Mouse (Mus musculus): ENCODE results near the gene Gm4952. TPM values are rescaled to one million over a fixed set of nuclear protein-coding genes. Genes with fewer than 3 reads are reported as not detected.
"Not testable (repeated sequence)": the region's sequence is repeated elsewhere in the genome, so short reads cannot be mapped to it uniquely, and the experiment has no call there.

Gene Gm4952
- polyA plus RNA-seq, 1 experiment from 2014 or later: 0.04 TPM

GRCm38 (mm10) chr19:12598674-12599073, 1.1 kb upstream of the Gm4952 start:
- no peaks in the 10 kb centered on the region for H3K27me3 ChIP-seq
- POLR2A ChIA-PET: interaction anchor here (1.0 kb wide), 1 partner anchor 197 kb away, joined by 3 read pairs; the partner anchor contains the start of genes Lpxn and Zfp91
- no peak for ATAC-seq
- DNase-seq (ENCODE audit: low read depth, low spot score): no peak
- in situ Hi-C loops (cut with MboI; ENCODE audit: low pct_unique_long_range_greater_than_20kb): no loop called here
- TF ChIP-seq CTCF (IDR thresholded peaks at IDR 0.05): no peak
- CTCF ChIA-PET: interaction anchor here (0.6 to 1.7 kb wide), 5 partner anchors 20 to 197 kb away, joined by 3 to 5 read pairs (median 3); partner anchors contain the start of genes Lpxn and Zfp91

DNA sequence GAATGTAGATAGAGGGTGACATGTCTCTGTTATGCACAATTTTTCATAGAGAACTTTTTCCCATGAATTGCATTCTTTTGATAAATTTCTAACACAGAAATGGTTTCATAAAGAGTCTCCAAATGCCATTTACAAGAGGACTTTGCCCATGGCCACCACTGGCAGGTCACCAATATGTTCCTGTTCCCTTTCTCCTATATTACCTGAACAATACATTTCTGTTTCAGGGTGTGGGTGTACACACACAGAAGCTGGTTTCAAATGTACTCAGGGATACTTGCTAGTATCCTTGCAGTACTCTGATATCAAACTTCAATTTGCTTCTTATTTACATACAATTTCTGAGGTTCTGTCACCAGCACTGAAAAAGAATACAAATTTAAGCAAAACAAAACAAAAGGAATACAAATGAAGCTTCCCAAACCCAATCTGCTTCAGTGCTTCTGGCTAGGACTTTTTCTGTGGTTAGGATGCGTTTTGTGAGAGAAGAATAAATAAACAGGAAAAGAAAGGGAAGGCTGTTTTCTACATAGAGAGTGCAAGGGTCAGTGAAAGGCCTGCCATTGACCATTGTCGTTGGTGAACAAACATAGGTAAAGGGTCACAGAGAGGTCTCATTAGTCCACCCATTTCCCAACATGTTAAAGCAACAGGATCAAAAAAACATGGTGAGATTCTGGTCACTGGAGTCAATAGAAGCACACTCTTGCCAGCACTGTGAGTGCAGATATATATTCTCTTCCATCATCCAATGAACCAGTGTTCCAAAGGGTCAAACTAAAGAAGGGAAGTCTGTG, 1.1 kb downstream of the Gm4952 start:
- CTCF ChIA-PET: no interaction called here
- H3K27me3 ChIP-seq: no peaks in the 10 kb centered on the region
- ATAC-seq (no peak), DNase-seq (ENCODE audit: low read depth, low spot score) (no peak)
- in situ Hi-C loops (cut with MboI; ENCODE audit: low pct_unique_long_range_greater_than_20kb): no loop called here
- POLR2A ChIA-PET: no interaction called here
- no peak for TF ChIP-seq CTCF (IDR thresholded peaks at IDR 0.05)

DNA sequence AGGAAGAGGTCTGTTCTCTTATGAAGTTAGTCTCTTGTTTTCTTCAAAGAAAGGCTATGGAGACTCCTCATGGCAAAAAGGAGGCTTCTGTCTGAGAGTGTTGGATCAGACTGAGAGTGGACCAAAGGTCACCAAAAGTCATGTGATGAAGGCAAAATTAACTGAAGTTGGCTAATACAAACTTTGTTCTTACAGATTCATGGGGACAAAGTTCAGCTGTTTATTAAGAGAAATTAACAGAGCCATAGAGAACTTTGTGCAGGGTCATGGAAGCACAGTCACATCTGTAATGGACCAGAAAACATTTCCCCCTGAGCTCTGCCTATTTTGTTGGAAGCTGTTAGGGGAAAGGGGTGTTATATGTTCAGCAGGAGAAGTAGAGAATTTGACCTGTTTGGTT, 8.6 kb downstream of the Gm4952 start:
- ChIA-PET POLR2A (no interaction called here), CTCF (no interaction called here)
- H3K27me3 ChIP-seq: peaks cover 3% of the 10 kb centered on the region
- in situ Hi-C loops (cut with MboI; ENCODE audit: low pct_unique_long_range_greater_than_20kb): no loop called here
- no peak for TF ChIP-seq CTCF (IDR thresholded peaks at IDR 0.05)
- no peak for ATAC-seq
- no peak for DNase-seq (ENCODE audit: low read depth, low spot score)

DNA sequence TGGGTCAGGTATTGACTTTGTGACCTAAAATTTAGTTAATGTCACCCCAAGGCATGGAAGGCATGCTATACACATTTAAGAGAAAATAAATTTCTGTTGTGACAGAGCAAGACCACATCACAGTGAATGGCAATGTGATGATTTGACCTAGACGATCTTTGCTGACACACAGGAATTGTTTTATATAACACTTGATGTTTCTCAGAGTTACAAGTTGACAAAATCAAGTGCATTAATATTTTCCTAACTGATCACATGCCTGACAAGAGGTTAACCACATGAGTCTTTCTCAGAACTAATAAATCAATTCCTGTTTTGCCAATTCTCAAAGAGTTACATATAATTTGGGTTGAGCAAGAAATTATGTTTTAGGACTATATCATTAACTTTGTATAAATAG, 13.9 kb downstream of the Gm4952 start:
- ATAC-seq: no peak
- no peak for TF ChIP-seq CTCF (IDR thresholded peaks at IDR 0.05)
- in situ Hi-C loops (cut with MboI; ENCODE audit: low pct_unique_long_range_greater_than_20kb): no loop called here
- no peak for DNase-seq (ENCODE audit: low read depth, low spot score)
- ChIA-PET POLR2A (no interaction called here), CTCF (interaction anchor here (1.0 to 2.6 kb wide), 4 partner anchors 9 to 17 kb away, joined by 3 to 8 read pairs (median 3); no protein-coding TSS in a partner anchor)
- peaks cover 24% of the 10 kb centered on the region for H3K27me3 ChIP-seq

DNA sequence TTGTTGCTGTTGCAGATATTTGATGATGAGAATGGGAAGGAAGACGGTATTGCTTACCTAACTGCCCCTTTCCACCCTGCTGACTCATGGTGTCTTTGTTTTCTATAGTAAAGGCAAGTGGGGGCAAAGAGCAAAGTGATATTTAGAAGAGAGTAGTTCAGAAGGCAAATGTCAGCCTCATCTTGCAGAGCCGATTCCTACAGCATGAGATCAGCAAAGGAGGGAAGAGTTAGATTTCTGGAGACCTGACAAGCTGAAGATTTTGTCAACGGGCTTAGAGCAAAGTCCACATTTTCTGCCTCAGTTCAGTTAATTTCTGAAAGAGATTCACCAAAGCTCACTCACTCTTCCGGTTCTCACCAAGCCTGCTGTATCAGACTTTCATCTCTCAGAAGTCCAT, 33.4 kb downstream of the Gm4952 start, which contains the start of gene Glyat:
Glyat (plus strand) TSS at position 133 of the 400 bp plus-strand sequence.
- ChIA-PET CTCF (no interaction called here), POLR2A (interaction anchor here (0.5 kb wide), 1 partner anchor 834 kb away, joined by 3 read pairs; no protein-coding TSS in a partner anchor)
- peaks cover 3% of the 10 kb centered on the region for H3K27me3 ChIP-seq
- in situ Hi-C loops (cut with MboI; ENCODE audit: low pct_unique_long_range_greater_than_20kb): no loop called here
- TF ChIP-seq CTCF (IDR thresholded peaks at IDR 0.05): no peak
- peak; percentile 2 for DNase-seq (ENCODE audit: low read depth, low spot score)
- ATAC-seq: no peak

- H3K27me3 ChIP-seq: peaks cover 5% of the 10 kb centered on the region
- ChIA-PET POLR2A (interaction anchor here (0.6 kb wide), 1 partner anchor 170 kb away, joined by 3 read pairs; no protein-coding TSS in a partner anchor), CTCF (no interaction called here)
- no peak for DNase-seq (ENCODE audit: low read depth, low spot score)
- in situ Hi-C loops (cut with MboI; ENCODE audit: low pct_unique_long_range_greater_than_20kb): no loop called here
- ATAC-seq: no peak
- no peak for TF ChIP-seq CTCF (IDR thresholded peaks at IDR 0.05)
These were observed 34.5 kb downstream of the Gm4952 start for GRCm38 (mm10) chr19:12634259-12634658.

- H3K27me3 ChIP-seq: peaks cover 5% of the 10 kb centered on the region
- ATAC-seq (peak; percentile 78), DNase-seq (ENCODE audit: low read depth, low spot score) (peak; percentile 1)
- in situ Hi-C loops (cut with MboI; ENCODE audit: low pct_unique_long_range_greater_than_20kb): no loop called here
- ChIA-PET POLR2A (no interaction called here), CTCF (no interaction called here)
- TF ChIP-seq CTCF (IDR thresholded peaks at IDR 0.05): no peak
These were observed 35.2 kb downstream of the Gm4952 start for GRCm38 (mm10) chr19:12634963-12635362.

- ChIA-PET POLR2A (interaction anchor here (0.7 kb wide), 1 partner anchor 165 kb away, joined by 4 read pairs; no protein-coding TSS in a partner anchor), CTCF (interaction anchor here (2.0 kb wide), 1 partner anchor 12 kb away, joined by 7 read pairs; no protein-coding TSS in a partner anchor)
- no peak for ATAC-seq
- no peak for DNase-seq (ENCODE audit: low read depth, low spot score)
- in situ Hi-C loops (cut with MboI; ENCODE audit: low pct_unique_long_range_greater_than_20kb): no loop called here
- TF ChIP-seq CTCF (IDR thresholded peaks at IDR 0.05): no peak
- peaks cover 3% of the 10 kb centered on the region for H3K27me3 ChIP-seq
These were observed 37.1 kb downstream of the Gm4952 start for GRCm38 (mm10) chr19:12636863-12637262.

GRCm38 (mm10) chr19:12638049-12638448, 38.3 kb downstream of the Gm4952 start:
- ChIA-PET POLR2A (no interaction called here), CTCF (interaction anchor here (0.9 to 1.0 kb wide), 2 partner anchors 19 to 39 kb away, joined by 3 read pairs; no protein-coding TSS in a partner anchor)
- H3K27me3 ChIP-seq: peaks cover 3% of the 10 kb centered on the region
- TF ChIP-seq CTCF (IDR thresholded peaks at IDR 0.05): no peak
- ATAC-seq (no peak), DNase-seq (ENCODE audit: low read depth, low spot score) (no peak)
- in situ Hi-C loops (cut with MboI; ENCODE audit: low pct_unique_long_range_greater_than_20kb): no loop called here

DNA sequence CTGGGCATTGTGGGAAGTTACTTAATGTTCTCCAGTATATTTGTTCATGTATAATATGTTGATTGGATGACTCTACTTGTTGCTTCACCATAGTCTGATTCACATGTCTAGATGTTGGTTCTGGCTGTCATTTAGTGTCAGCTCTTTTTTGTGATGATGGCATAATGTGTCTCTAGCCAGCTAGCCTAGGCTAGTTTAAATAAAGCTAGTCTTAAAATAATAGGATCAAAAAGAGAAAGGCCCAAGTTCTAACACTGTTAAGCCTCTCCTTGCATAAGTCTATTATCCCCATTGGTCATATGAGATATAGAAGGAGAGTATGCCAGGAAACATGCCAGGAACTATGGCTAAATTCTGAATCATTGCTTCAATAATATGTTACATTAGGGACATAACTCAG, 49.7 kb downstream of the Gm4952 start:
- CTCF ChIA-PET: interaction anchor here (0.8 to 1.7 kb wide), 4 partner anchors 12 to 52 kb away, joined by 3 to 7 read pairs (median 4); no protein-coding TSS in a partner anchor
- in situ Hi-C loops (cut with MboI; ENCODE audit: low pct_unique_long_range_greater_than_20kb): no loop called here
- TF ChIP-seq CTCF (IDR thresholded peaks at IDR 0.05): no peak
- ATAC-seq (no peak), DNase-seq (ENCODE audit: low read depth, low spot score) (no peak)
- POLR2A ChIA-PET: no interaction called here
- no peaks in the 10 kb centered on the region for H3K27me3 ChIP-seq

- in situ Hi-C loops (cut with MboI; ENCODE audit: low pct_unique_long_range_greater_than_20kb): no loop called here
- H3K27me3 ChIP-seq: no peaks in the 10 kb centered on the region
- DNase-seq (ENCODE audit: low read depth, low spot score) (no peak), ATAC-seq (no peak)
- POLR2A ChIA-PET: no interaction called here
- TF ChIP-seq CTCF (IDR thresholded peaks at IDR 0.05): no peak
- CTCF ChIA-PET: interaction anchor here (1.1 to 1.8 kb wide), 2 partner anchors 9 to 36 kb away, joined by 3 to 5 read pairs; no protein-coding TSS in a partner anchor
These were observed 66.4 kb downstream of the Gm4952 start for GRCm38 (mm10) chr19:12666156-12666555.

DNA sequence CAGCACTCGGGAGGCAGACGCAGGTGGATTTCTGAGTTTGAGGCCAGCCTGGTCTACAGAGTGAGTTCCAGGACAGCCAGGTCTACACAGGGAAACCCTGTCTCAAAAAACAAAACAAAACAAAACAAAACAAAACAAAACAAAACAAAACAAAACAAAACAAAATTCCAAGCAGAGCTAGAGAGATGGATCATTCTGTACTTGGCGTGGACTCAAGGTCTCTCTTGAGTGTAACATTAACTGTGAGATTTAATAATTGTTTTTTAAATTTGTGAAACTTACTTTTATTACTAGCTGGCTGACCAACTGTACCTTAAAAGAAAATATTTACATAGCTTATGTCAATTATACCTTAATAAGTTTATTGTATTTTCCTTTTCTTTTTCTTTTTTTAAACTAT, 68.8 kb downstream of the Gm4952 start:
- POLR2A ChIA-PET; DNase-seq (ENCODE audit: low read depth, low spot score); in situ Hi-C loops (cut with MboI; ENCODE audit: low pct_unique_long_range_greater_than_20kb); ATAC-seq; H3K27me3 ChIP-seq: not testable (repeated sequence)
- CTCF ChIA-PET: interaction anchor here (1.8 kb wide), 1 partner anchor 8 kb away, joined by 4 read pairs; no protein-coding TSS in a partner anchor
